Mouse (Mus musculus) liver, embryonic 14.5 days (tissue): ENCODE measurements at regions not wholly inside any gene's neighbourhood (a gene's known extent, or its start where the extent isn't known, plus 50 kb on each side); places are given as distances from the start of the nearest gene placed in this dataset.

ENCODE experiments used
- CTCF ChIP-seq: IDR thresholded peaks from 2 replicates; pipeline ENCODE4 v1.5.1; 2016; ENCODE audit warnings: antibody characterized with exemption, low read depth, control low read depth
- EP300 ChIP-seq: IDR thresholded peaks from 2 replicates; pipeline ENCODE4 v1.6.1; 2016; ENCODE audit warnings: antibody characterized with exemption, low read depth

GRCm38 (mm10) chr2:122968809-122969628 is 204.0 kb downstream of the Sqor start:
- TF ChIP-seq EP300 (no peak), CTCF (no peak)
